Mouse (Mus musculus): ENCODE measurements around the gene Zbtb48. TPM values are rescaled to one million over a fixed set of nuclear protein-coding genes. Genes with fewer than 3 reads are reported as not detected.

Zbtb48 gene
- polyA plus RNA-seq, 1 experiment from 2014 or later = 19.6 TPM

DNA sequence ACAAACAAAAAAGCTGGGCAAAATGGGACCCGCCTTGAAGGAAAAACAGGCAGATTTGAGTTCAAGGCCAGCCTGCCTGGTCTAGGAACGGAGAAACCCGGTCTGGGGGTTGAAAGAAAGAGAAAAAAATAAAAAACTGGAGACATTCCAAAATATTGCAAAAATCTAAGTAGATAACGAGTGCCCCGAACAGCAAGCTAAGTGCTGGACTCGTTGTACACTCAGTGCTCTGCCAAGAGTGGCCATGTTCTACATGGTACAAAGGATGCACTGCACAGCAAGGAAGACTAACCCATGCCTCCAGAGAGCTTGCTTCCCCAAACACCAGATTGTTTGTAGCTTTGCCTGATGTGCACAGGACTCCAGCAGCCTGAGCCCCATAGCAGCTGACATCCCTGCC, 34.4 kb downstream of the Zbtb48 start:
- Histone ChIP-seq H3K36me3 (ENCODE audit: control insufficient read depth, insufficient read depth, low read length) (peaks cover 9% of the 10 kb centered on the region; the same call in 1 of the 2 replicates), H3K9ac (ENCODE audit: low read depth, low read length) (no peak overlapping the region), H3K9me3 (ENCODE audit: control insufficient read depth, low read length) (no peaks in the 10 kb centered on the region), H3K4me1 (replicated peaks; ENCODE audit: control insufficient read depth, insufficient read depth, low read length) (peaks cover 8% of the 10 kb centered on the region), H3K27me3 (ENCODE audit: control insufficient read depth, insufficient read depth, low read length) (no peaks in the 10 kb centered on the region), H3K4me2 (replicated peaks; ENCODE audit: low read depth, low read length) (no peak overlapping the region), H3K4me3 (ENCODE audit: low read depth, low read length) (no peak overlapping the region), H3K27ac (ENCODE audit: low read depth, low read length) (no peak overlapping the region)
- ATAC-seq (ENCODE audit: low FRiP score) = no peak
- no peak for DNase-seq (ENCODE audit: low spot score)
- WGBS = 86% methylated on average over 6 of the region's 6 CpGs

DNA sequence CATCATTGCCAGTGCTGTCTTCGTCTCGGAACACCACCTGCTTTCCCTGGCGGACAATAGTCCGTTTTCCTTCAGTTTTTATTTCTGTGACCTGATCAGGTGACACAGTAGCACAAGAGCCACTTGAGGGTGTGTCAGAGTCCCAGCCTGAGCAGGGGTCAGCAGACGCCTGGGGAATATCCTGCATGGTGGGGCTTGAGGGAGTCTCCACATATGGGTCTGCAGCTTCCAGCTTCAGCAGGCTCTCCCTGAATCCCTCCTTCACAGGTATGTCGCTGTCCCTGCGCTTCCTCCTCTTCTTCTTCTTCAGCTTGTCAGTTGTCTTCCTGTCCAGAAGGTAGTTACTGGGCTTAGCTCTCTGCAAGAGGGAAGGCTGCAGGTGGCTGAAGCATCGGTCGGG, 35.4 kb downstream of the Zbtb48 start:
- Histone ChIP-seq H3K9ac (ENCODE audit: low read depth, low read length) (no peak overlapping the region), H3K4me3 (ENCODE audit: low read depth, low read length) (no peak overlapping the region), H3K4me2 (replicated peaks; ENCODE audit: low read depth, low read length) (no peak overlapping the region), H3K27me3 (ENCODE audit: control insufficient read depth, insufficient read depth, low read length) (no peaks in the 10 kb centered on the region), H3K9me3 (ENCODE audit: control insufficient read depth, low read length) (no peaks in the 10 kb centered on the region), H3K36me3 (ENCODE audit: control insufficient read depth, insufficient read depth, low read length) (peaks cover 9% of the 10 kb centered on the region; the same call in 1 of the 2 replicates), H3K4me1 (replicated peaks; ENCODE audit: control insufficient read depth, insufficient read depth, low read length) (peaks cover 10% of the 10 kb centered on the region), H3K27ac (ENCODE audit: low read depth, low read length) (no peak overlapping the region)
- 94% methylated on average over 9 of the region's 9 CpGs for WGBS
- DNase-seq (ENCODE audit: low spot score) = no peak
- no peak for ATAC-seq (ENCODE audit: low FRiP score)

DNA sequence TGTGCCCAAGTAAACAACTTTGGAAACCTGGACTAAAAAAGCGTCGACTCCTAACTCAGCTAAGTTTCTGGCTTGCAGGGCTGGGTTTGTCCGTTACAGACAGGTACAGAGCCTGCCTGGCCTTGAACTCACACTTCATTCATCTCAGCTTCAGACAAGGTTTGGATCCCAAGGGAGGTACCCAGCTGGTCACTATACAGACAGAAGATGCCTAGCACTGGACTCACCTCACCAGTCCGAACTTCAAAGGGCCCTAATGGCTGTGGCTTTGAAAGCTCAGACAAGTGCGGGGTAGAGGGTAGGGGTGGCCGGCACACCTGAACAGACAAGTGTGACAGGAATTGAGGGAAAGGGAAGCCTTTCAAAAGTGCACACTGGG, 38.4 kb downstream of the Zbtb48 start:
- DNase-seq (ENCODE audit: low spot score) (no peak), ATAC-seq (ENCODE audit: low FRiP score) (peak; percentile 44; the same call in 1 of the 2 replicates)
- H3K4me3 ChIP-seq (ENCODE audit: low read depth, low read length) = peak overlapping the region; percentile 61
- WGBS = 30% methylated on average over 6 of the region's 6 CpGs
- H3K4me1 ChIP-seq (replicated peaks; ENCODE audit: control insufficient read depth, insufficient read depth, low read length) = peaks cover 10% of the 10 kb centered on the region
- no peak overlapping the region for H3K9ac ChIP-seq (ENCODE audit: low read depth, low read length)
- no peaks in the 10 kb centered on the region for H3K9me3 ChIP-seq (ENCODE audit: control insufficient read depth, low read length)
- H3K4me2 ChIP-seq (replicated peaks; ENCODE audit: low read depth, low read length) = peak overlapping the region; percentile 73
- peaks cover 9% of the 10 kb centered on the region; the same call in 1 of the 2 replicates for H3K36me3 ChIP-seq (ENCODE audit: control insufficient read depth, insufficient read depth, low read length)
- no peaks in the 10 kb centered on the region for H3K27me3 ChIP-seq (ENCODE audit: control insufficient read depth, insufficient read depth, low read length)
- no peak overlapping the region for H3K27ac ChIP-seq (ENCODE audit: low read depth, low read length)

DNA sequence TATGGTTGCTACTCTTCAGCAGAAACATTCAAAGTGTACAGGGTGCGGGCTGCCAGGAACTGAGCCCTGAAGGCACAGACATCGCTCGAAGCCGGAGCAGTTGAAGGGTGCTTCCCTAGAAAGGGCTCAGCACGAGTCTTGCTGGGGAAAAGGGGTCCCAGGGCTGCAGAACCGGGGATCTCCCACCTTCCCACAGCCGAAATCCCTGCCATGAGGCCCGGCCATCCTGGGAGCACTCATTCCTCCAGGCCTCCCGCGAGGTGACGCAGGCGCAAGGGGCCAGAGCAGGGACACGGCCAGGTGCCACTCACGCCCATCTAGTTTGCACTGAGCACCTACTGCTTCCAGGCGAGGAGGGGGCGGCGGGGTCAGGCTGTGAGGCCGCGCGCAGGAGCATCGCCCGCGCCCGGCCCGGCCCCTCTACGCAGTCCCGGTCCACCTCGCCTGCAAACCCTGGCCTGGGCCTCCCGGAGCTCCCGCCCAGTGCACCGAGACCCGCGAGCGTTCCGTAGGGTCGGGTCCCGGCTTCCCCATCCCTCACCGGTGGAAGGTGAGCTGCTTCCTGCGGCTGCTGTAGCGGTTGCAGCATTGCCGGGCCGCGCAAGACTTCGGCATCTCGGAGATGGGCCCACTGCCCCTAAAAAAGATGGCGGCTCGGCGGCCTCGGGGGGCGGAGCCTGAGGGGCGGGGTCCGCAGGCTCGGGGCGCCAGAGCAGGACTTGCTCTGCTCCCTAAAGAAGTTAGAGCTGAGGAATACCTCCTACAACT, 38.9 kb downstream of the Zbtb48 start, which contains the start of gene Thap3:
Thap3 (minus strand) TSS at position 656 of the 768 bp plus-strand sequence.
- H3K36me3 ChIP-seq (ENCODE audit: control insufficient read depth, insufficient read depth, low read length) = peaks cover 9% of the 10 kb centered on the region; the same call in 1 of the 2 replicates
- peak within 1 kb of the TSS; percentile 52 for H3K27ac ChIP-seq (ENCODE audit: low read depth, low read length)
- no peaks in the 10 kb centered on the region for H3K27me3 ChIP-seq (ENCODE audit: control insufficient read depth, insufficient read depth, low read length)
- DNase-seq (ENCODE audit: low spot score) (peak; percentile 84), ATAC-seq (ENCODE audit: low FRiP score) (peak; percentile 83)
- peak within 1 kb of the TSS; percentile 80 for H3K9ac ChIP-seq (ENCODE audit: low read depth, low read length)
- no peaks in the 10 kb centered on the region for H3K9me3 ChIP-seq (ENCODE audit: control insufficient read depth, low read length)
- WGBS = under 1% methylated on average over 47 of the region's 54 CpGs
- H3K4me3 ChIP-seq (ENCODE audit: low read depth, low read length) = peak within 1 kb of the TSS; percentile 61
- H3K4me1 ChIP-seq (replicated peaks; ENCODE audit: control insufficient read depth, insufficient read depth, low read length) = peaks cover 6% of the 10 kb centered on the region
- H3K4me2 ChIP-seq (replicated peaks; ENCODE audit: low read depth, low read length) = peak within 1 kb of the TSS; percentile 73

DNA sequence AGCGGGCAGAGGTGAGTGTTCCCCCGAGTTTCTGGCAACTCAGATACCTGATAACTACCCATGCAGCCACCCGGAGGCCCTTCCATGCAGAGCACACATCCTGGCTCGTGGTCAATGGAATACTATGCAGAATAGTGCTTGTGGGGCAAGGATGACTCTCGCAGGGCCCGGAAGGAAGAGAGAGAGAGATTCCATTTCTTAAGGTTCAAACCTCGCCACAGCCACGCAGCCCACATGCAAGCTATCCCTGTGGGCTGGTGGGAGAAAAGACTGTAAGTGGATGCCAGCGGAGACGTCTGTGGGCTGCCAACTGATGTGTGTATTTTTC, 39.5 kb downstream of the Zbtb48 start:
- H3K9me3 ChIP-seq (ENCODE audit: control insufficient read depth, low read length) = no peaks in the 10 kb centered on the region
- peaks cover 6% of the 10 kb centered on the region for H3K4me1 ChIP-seq (replicated peaks; ENCODE audit: control insufficient read depth, insufficient read depth, low read length)
- H3K4me2 ChIP-seq (replicated peaks; ENCODE audit: low read depth, low read length) = peak overlapping the region; percentile 73
- no peaks in the 10 kb centered on the region for H3K27me3 ChIP-seq (ENCODE audit: control insufficient read depth, insufficient read depth, low read length)
- peak overlapping the region; percentile 80 for H3K9ac ChIP-seq (ENCODE audit: low read depth, low read length)
- 32% methylated on average over 10 of the region's 10 CpGs for WGBS
- no peak overlapping the region for H3K27ac ChIP-seq (ENCODE audit: low read depth, low read length)
- DNase-seq (ENCODE audit: low spot score) = no peak
- peaks cover 9% of the 10 kb centered on the region; the same call in 1 of the 2 replicates for H3K36me3 ChIP-seq (ENCODE audit: control insufficient read depth, insufficient read depth, low read length)
- peak overlapping the region; percentile 61 for H3K4me3 ChIP-seq (ENCODE audit: low read depth, low read length)
- no peak for ATAC-seq (ENCODE audit: low FRiP score)

DNA sequence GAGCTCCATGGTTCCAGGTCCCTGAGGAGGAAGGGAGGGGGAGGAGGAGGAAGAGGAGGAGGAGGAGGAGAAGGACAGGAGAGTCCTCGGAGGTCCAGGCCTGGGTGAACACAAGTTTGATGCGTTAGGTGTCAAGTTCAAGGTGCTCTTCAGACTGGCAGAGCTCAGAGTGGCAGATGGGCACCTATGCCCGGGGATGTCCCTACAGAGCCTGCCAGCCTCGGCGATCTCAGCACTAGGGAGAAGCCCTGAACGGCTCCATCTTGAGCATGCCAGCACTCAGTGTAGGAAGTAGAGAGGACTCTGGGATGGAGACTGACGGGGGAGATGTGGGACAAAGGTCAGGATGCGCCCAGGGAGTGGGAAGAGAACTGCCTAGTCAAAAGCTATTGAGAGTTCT, 40.8 kb downstream of the Zbtb48 start:
- Histone ChIP-seq H3K4me3 (ENCODE audit: low read depth, low read length) (no peak overlapping the region), H3K27me3 (ENCODE audit: control insufficient read depth, insufficient read depth, low read length) (no peaks in the 10 kb centered on the region), H3K4me2 (replicated peaks; ENCODE audit: low read depth, low read length) (no peak overlapping the region), H3K36me3 (ENCODE audit: control insufficient read depth, insufficient read depth, low read length) (peaks cover 9% of the 10 kb centered on the region; the same call in 1 of the 2 replicates), H3K4me1 (replicated peaks; ENCODE audit: control insufficient read depth, insufficient read depth, low read length) (peaks cover 6% of the 10 kb centered on the region), H3K27ac (ENCODE audit: low read depth, low read length) (no peak overlapping the region), H3K9ac (ENCODE audit: low read depth, low read length) (no peak overlapping the region), H3K9me3 (ENCODE audit: control insufficient read depth, low read length) (no peaks in the 10 kb centered on the region)
- 65% methylated on average over 8 of the region's 8 CpGs for WGBS
- no peak for DNase-seq (ENCODE audit: low spot score)
- ATAC-seq (ENCODE audit: low FRiP score) = no peak

DNA sequence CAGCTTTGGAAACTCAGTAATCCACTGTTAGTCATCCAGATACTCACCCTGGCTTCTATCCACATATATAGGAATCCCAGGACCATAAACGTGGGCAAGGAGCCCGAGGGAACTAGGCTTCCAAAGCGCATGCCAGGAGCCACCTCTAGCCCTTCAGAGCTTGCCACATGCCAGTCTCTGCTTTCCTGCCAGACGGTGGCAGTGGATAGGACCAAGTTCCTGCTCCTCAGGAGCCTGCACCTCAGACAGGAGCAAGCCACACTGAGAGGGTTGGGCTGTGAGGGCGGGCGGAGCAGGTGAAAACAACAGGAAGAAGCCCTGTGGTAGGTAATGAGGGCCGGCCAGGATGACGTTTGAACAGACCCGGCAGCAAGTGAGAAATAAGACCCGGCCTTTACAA, 41.6 kb downstream of the Zbtb48 start:
- no peak for ATAC-seq (ENCODE audit: low FRiP score)
- no peak overlapping the region for H3K4me2 ChIP-seq (replicated peaks; ENCODE audit: low read depth, low read length)
- WGBS = 41% methylated on average over 10 of the region's 10 CpGs
- H3K9ac ChIP-seq (ENCODE audit: low read depth, low read length) = no peak overlapping the region
- no peak overlapping the region for H3K27ac ChIP-seq (ENCODE audit: low read depth, low read length)
- H3K9me3 ChIP-seq (ENCODE audit: control insufficient read depth, low read length) = no peaks in the 10 kb centered on the region
- H3K4me3 ChIP-seq (ENCODE audit: low read depth, low read length) = no peak overlapping the region
- peaks cover 6% of the 10 kb centered on the region for H3K4me1 ChIP-seq (replicated peaks; ENCODE audit: control insufficient read depth, insufficient read depth, low read length)
- H3K27me3 ChIP-seq (ENCODE audit: control insufficient read depth, insufficient read depth, low read length) = no peaks in the 10 kb centered on the region
- peaks cover 4% of the 10 kb centered on the region; the same call in 1 of the 2 replicates for H3K36me3 ChIP-seq (ENCODE audit: control insufficient read depth, insufficient read depth, low read length)
- DNase-seq (ENCODE audit: low spot score) = no peak

DNA sequence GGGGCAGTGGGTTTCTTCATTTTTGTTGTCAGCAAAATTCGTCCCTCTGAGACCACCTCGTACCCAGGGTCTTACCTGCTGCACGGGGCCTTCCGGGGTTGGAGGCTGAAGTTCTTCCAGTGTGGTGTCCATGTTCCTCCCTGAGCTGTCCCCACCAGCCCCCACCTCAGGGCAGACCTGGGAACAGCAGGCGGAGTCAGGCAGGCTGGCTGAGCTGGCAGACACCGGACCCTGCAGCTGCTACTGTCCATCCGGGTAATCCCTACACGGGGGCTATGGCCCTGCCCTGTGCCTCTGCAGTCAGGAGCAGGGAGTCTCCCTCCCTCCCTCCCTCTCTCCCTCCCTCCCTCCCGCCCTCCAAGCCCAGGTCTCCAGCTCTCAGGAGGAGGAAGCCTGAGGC, 43.9 kb downstream of the Zbtb48 start:
- Histone ChIP-seq H3K27ac (ENCODE audit: low read depth, low read length) (no peak overlapping the region), H3K9ac (ENCODE audit: low read depth, low read length) (no peak overlapping the region)

DNA sequence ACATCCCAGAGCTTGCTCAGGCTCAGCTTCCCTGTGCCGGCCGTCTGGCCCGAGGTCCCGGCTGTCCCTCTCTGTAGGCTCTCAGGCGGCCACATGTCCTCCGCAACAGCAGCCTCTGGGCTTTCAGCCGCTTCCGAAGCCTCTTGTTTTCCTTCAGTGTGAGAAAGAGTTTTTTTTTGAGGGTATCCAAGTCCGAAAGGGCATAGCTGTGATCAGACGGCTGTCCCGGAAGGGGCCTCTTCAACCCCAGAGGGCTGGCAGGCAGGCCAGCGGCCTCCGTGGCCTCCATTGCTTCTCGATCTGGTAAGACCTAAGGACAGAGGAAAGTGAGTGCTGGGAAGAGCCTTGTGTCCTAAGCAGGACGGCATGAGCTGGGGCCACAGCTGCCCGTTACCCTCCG, 44.4 kb downstream of the Zbtb48 start:
- Histone ChIP-seq H3K9me3 (ENCODE audit: control insufficient read depth, low read length) (no peaks in the 10 kb centered on the region), H3K4me1 (replicated peaks; ENCODE audit: control insufficient read depth, insufficient read depth, low read length) (peaks cover 2% of the 10 kb centered on the region; the same call in 1 of the 2 replicates), H3K27me3 (ENCODE audit: control insufficient read depth, insufficient read depth, low read length) (no peaks in the 10 kb centered on the region), H3K27ac (ENCODE audit: low read depth, low read length) (no peak overlapping the region), H3K9ac (ENCODE audit: low read depth, low read length) (no peak overlapping the region), H3K4me3 (ENCODE audit: low read depth, low read length) (no peak overlapping the region), H3K4me2 (replicated peaks; ENCODE audit: low read depth, low read length) (no peak overlapping the region), H3K36me3 (ENCODE audit: control insufficient read depth, insufficient read depth, low read length) (peaks cover 2% of the 10 kb centered on the region; the same call in 1 of the 2 replicates)
- WGBS = 62% methylated on average over 17 of the region's 17 CpGs
- ATAC-seq (ENCODE audit: low FRiP score) = no peak
- DNase-seq (ENCODE audit: low spot score) = no peak

More for the DNA sequence above, 43.9 kb downstream of the Zbtb48 start:
- no peak overlapping the region for H3K4me2 ChIP-seq (replicated peaks; ENCODE audit: low read depth, low read length)
- peaks cover 3% of the 10 kb centered on the region; the same call in 1 of the 2 replicates for H3K4me1 ChIP-seq (replicated peaks; ENCODE audit: control insufficient read depth, insufficient read depth, low read length)
- H3K36me3 ChIP-seq (ENCODE audit: control insufficient read depth, insufficient read depth, low read length) = peaks cover 2% of the 10 kb centered on the region; the same call in 1 of the 2 replicates
- H3K9me3 ChIP-seq (ENCODE audit: control insufficient read depth, low read length) = no peaks in the 10 kb centered on the region
- H3K27me3 ChIP-seq (ENCODE audit: control insufficient read depth, insufficient read depth, low read length) = no peaks in the 10 kb centered on the region
- no peak overlapping the region for H3K4me3 ChIP-seq (ENCODE audit: low read depth, low read length)
- WGBS = 27% methylated on average over 8 of the region's 9 CpGs
- DNase-seq (ENCODE audit: low spot score) = no peak
- peak; percentile 26; the same call in 1 of the 2 replicates for ATAC-seq (ENCODE audit: low FRiP score)

Data from hindbrain, embryonic 11.5 days (tissue).